Mouse (Mus musculus) kidney, postnatal 36 days (tissue): ENCODE measurements around the gene Cpne2.
A peak's percentile ranks its signal among the peaks of the same experiment; 100 is the strongest.

Source experiments
- DNase-seq, 2 experiments: peaks; one replicate each; pipeline ENCODE4 v3.0.0; 2021 to 2022; ENCODE audit warnings: mixed read lengths in 2 of 2

The Cpne2 gene

GRCm38 (mm10) chr8:94584238-94584817 lies 51.5 kb downstream of the Cpne2 start:
- DNase-seq, result peak; percentile 53 to 71

- DNase-seq, result no peak
These were observed 58.9 kb downstream of the Cpne2 start for GRCm38 (mm10) chr8:94591691-94592090.

GRCm38 (mm10) chr8:94594211-94594610 lies 61.4 kb downstream of the Cpne2 start:
- peak in 1 of 2 experiments; percentile 14 for DNase-seq

DNA sequence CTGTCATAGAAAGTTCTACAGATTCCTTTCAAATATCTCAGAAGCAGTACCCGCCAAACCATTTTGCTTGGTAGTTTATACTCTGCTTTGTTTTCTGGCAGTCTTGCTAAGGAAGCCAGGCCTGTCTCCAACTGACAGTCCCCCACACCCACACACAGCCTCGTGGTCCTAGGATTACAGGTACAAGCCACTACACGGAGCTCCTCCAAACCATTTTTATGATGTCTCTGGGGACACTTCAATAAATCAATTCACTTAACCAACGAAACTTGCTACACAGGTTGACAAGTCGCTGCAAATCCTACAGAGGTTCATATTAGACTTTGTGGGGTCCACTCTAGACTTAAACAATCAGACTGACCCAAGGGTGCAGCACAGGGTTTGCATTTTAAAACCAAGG lies 67.7 kb downstream of the Cpne2 start:
- DNase-seq, result no peak

GRCm38 (mm10) chr8:94601034-94601606 lies 68.3 kb downstream of the Cpne2 start:
- DNase-seq, result no peak

DNA sequence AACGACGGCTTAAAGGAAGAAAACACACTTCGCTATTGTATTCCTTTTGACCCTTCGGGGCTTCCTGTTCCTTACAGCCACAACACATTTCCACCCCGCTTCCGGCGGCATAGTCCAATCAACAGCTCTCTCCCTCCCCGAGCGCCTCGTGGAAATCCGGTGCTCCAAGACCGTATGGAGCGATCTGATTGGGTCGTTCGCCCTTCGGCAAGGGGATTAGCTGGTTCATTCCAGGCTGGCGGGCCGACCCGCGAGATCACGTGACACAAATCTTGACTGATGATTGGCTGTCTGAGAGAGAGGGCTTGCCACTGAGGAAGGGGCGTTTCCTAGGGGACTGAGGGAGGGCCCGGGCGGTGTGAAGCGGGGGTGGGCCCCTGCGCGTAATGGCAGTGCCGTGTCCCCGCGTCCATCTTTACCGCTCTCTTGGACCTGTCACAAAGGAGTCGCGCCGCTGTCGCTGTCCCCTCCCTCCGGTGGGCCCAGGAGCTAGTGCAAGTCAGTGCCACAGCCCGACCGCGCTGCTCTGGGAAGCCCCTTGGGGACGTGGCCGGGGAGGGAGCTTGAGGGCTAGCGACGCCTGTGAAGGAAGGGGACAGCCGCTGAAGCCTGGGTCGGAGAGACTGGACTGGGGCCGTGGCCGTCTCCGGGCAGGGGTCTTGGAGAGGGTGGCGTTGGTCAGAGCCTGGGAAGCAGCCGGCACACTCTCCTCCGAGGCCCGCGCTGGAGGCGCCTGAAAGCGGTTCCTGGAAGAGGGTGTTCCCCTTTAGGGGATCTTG lies 69.0 kb downstream of the Cpne2 start, which contains the start of the genes Rspry1 and Fam192a:
Rspry1 (plus strand) TSS at position 331 of the 779 bp plus-strand sequence.
Fam192a (minus strand) TSS at position 391 of the 779 bp plus-strand sequence.
- DNase-seq, result peak; percentile 99 to 100

GRCm38 (mm10) chr8:94602471-94603131 lies 69.8 kb downstream of the Cpne2 start:
- peak; percentile 47 to 63 for DNase-seq

DNA sequence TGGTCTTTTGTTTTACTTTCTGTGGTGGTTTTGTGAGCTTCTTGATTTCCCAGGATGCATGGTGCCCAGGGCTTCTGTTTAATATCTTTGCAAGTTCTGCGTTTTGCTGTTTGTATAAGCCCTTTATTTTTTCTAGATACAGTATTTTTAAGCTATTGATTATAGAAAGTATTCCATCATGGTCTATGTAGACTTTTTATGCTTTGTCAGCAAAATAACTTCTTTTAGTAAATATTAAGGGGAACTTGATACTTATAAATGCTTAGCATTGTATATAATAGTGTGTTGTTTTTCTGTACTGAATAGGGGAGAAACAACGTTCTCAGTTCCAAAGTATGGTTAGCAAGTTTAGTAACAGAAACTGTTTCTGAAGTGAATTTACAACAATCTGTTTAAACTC lies 71.2 kb downstream of the Cpne2 start:
- DNase-seq, result no peak

DNA sequence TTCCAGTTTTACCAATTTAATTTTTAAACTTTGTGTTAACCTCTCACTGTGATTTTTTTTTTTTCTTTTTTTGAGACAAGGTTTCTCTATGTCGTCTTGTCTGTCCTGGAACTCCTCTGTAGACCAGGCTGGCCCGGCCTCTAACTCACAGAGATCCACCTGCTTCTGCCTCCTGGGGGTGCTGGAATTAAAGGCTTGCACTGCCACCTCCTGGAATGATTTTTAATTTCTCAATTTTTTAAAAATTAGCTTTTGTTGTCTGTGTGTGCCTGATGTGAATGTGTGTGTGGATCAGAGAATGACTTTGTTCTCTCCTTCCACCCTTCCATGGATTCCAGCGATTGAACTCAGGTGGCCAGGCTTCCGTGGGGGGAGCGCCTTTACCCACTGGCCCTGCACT lies 74.3 kb downstream of the Cpne2 start:
- no peak for DNase-seq
